23 mouse cellular contexts compared by ENCODE assay signal in the genomic region with DNA sequence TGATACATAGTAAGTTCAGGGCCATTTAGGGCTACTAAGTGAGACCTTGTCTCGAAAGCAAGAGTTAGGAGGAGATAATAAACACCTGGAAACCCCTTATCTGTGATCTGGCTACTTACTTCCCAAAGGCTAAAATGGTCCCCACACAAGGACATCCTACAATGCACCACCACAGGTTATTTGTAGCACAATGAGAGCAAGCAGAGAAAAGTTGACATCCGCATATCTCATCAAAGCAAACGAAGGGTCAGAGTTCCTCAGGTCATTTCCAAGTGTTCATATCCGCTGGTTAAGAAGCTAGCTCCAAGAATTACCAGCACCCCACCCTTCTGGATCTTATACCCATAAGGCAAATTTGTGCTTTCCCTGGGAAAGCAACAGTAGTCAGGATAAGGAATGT. TPM values are rescaled to one million over a fixed set of nuclear protein-coding genes. Genes with fewer than 3 reads are reported as not detected.
A peak's percentile ranks its signal among the peaks of the same experiment; 100 is the strongest.
DNase-seq lines count a peak whose midpoint lies in the region; ATAC-seq and TF ChIP-seq lines count a peak whose summit lies in the region.
"Had no signal": no experiment of that assay in that cellular context is flagged by ENCODE, and none has a peak within 500 bp of the region (broad histone marks: within the 10 kb centered on the region; RNA-seq: fewer than 3 reads in every experiment).

No protein-coding gene starts in this region.

- intact Hi-C loops in heart, adult 2 months (cut with DNase I): loop anchor here (2.0 to 5.0 kb wide), 2 partner anchors 46 to 219 kb away; a partner anchor contains a TSS
- intact Hi-C loops in heart, postnatal 14 days (cut with DNase I): loop anchor here (2.0 to 10.0 kb wide), 2 partner anchors 18 to 176 kb away; no protein-coding TSS in a partner anchor

- 40% methylated on average over 4 of the region's 4 CpGs for WGBS in heart, adult 2 months
- 69% methylated on average over 4 of the region's 4 CpGs for WGBS in kidney, adult 2 months
- WGBS in kidney, embryonic 14.5 days: 78% methylated on average over 4 of the region's 4 CpGs
- WGBS in lung, embryonic 16.5 days: 66% methylated on average over 4 of the region's 4 CpGs
- WGBS in lung, postnatal 0 days: 64% methylated on average over 4 of the region's 4 CpGs

- H3K27me3 ChIP-seq in heart, adult 2 months (ENCODE audit: control insufficient read depth, insufficient read depth, low read length): no peaks in the 10 kb centered on the region
- H3K27me3 ChIP-seq in kidney, adult 2 months (replicated peaks; ENCODE audit: control insufficient read depth, insufficient read depth, low read length): no peaks in the 10 kb centered on the region
- H3K27me3 ChIP-seq in kidney, embryonic 14.5 days (ENCODE audit: control insufficient read depth, insufficient read depth, low read length): no peaks in the 10 kb centered on the region
- H3K27me3 ChIP-seq in lung, embryonic 16.5 days (ENCODE audit: control insufficient read depth, insufficient read depth, low read depth, low read length): no peaks in the 10 kb centered on the region
- no peaks in the 10 kb centered on the region for H3K27me3 ChIP-seq in lung, postnatal 0 days (replicated peaks; ENCODE audit: insufficient read depth, low read length)
- H3K27me3 ChIP-seq: embryonic facial prominence, embryonic 12.5 days; heart, embryonic 13.5 days; limb, embryonic 12.5 days; liver, embryonic 12.5 days had no signal

- TF ChIP-seq EP300 in heart, adult 2 months (IDR thresholded peaks at IDR 0.05; ENCODE audit: insufficient read depth, low read depth, low read length): no peak
- TF ChIP-seq EP300 in lung, postnatal 0 days (IDR thresholded peaks at IDR 0.05): no peak

- no peak overlapping the region for H3K4me2 ChIP-seq in kidney, embryonic 14.5 days (replicated peaks; ENCODE audit: low read depth, low read length)
- no peak overlapping the region for H3K4me2 ChIP-seq in lung, embryonic 16.5 days (ENCODE audit: low read depth, low read length)
- H3K4me2 ChIP-seq in lung, postnatal 0 days (replicated peaks; ENCODE audit: low read depth, low read length): no peak overlapping the region
- H3K4me2 ChIP-seq: embryonic facial prominence, embryonic 12.5 days; heart, embryonic 13.5 days; limb, embryonic 12.5 days; liver, embryonic 12.5 days had no signal

- peak overlapping the region; percentile 94 for H3K27ac ChIP-seq in heart, adult 2 months
- H3K27ac ChIP-seq in kidney, adult 2 months (ENCODE audit: insufficient read depth, low read depth, low read length): peak overlapping the region; percentile 92
- no peak overlapping the region for H3K27ac ChIP-seq in kidney, embryonic 14.5 days (ENCODE audit: low read depth, low read length)
- peak overlapping the region; percentile 74; the same call in 1 of the 2 replicates for H3K27ac ChIP-seq in lung, embryonic 16.5 days (ENCODE audit: low read length)
- no peak overlapping the region for H3K27ac ChIP-seq in lung, postnatal 0 days (ENCODE audit: low read length)
- H3K27ac ChIP-seq: embryonic facial prominence, embryonic 12.5 days; hindbrain, postnatal 0 days; limb, embryonic 12.5 days; liver, embryonic 12.5 days had no signal

- TF ChIP-seq CTCF in heart, adult 2 months (IDR thresholded peaks at IDR 0.05): no peak
- TF ChIP-seq CTCF in kidney, adult 2 months (conservative IDR thresholded peaks at IDR 0.05; ENCODE audit: insufficient read depth, insufficient read length, low read depth, low read length): no peak
- no peak for TF ChIP-seq CTCF in lung, postnatal 0 days (IDR thresholded peaks at IDR 0.05)

- H3K4me1 ChIP-seq in heart, adult 2 months (ENCODE audit: control insufficient read depth, insufficient read depth, low read length): peaks cover 24% of the 10 kb centered on the region
- no peaks in the 10 kb centered on the region for H3K4me1 ChIP-seq in kidney, adult 2 months (ENCODE audit: control insufficient read depth, insufficient read depth, low read length)
- 0 out of 2 replicates have a peak, but pooled peaks cover 2% of the 10 kb centered on the region for H3K4me1 ChIP-seq in kidney, embryonic 14.5 days (ENCODE audit: control insufficient read depth, insufficient read depth, low read length)
- peaks cover 7% of the 10 kb centered on the region; the same call in 1 of the 2 replicates for H3K4me1 ChIP-seq in lung, embryonic 16.5 days (replicated peaks; ENCODE audit: control insufficient read depth, insufficient read depth, low read length)
- H3K4me1 ChIP-seq in lung, postnatal 0 days (ENCODE audit: insufficient read depth, low read depth, low read length): no peaks in the 10 kb centered on the region

- TF ChIP-seq POLR2A in heart, adult 2 months (IDR thresholded peaks at IDR 0.05; ENCODE audit: insufficient read depth, low read depth, low read length): no peak
- no peak for TF ChIP-seq POLR2A in kidney, adult 2 months (IDR thresholded peaks at IDR 0.05; ENCODE audit: low read depth, low read length)

- no peak for ATAC-seq in kidney, embryonic 14.5 days (ENCODE audit: low FRiP score, low TSS enrichment)
- ATAC-seq in lung, embryonic 16.5 days (ENCODE audit: low read depth): no peak
- no peak for ATAC-seq in lung, postnatal 0 days
- ATAC-seq: forebrain, postnatal 0 days; hindbrain, postnatal 0 days; intestine, embryonic 16.5 days; liver, embryonic 12.5 days had no signal

- no peaks in the 10 kb centered on the region for H3K9me3 ChIP-seq in kidney, embryonic 14.5 days (ENCODE audit: control insufficient read depth, low read length)
- no peaks in the 10 kb centered on the region for H3K9me3 ChIP-seq in lung, embryonic 16.5 days (ENCODE audit: control insufficient read depth, low read length)
- H3K9me3 ChIP-seq in lung, postnatal 0 days (ENCODE audit: low read length): no peaks in the 10 kb centered on the region
- H3K9me3 ChIP-seq: embryonic facial prominence, embryonic 12.5 days; heart, embryonic 13.5 days; limb, embryonic 12.5 days; liver, embryonic 12.5 days had no signal

- H3K79me2 ChIP-seq in heart, adult 2 months (replicated peaks; ENCODE audit: control insufficient read depth, insufficient read depth, low read length): no peaks in the 10 kb centered on the region

- peaks cover 6% of the 10 kb centered on the region for H3K36me3 ChIP-seq in heart, adult 2 months (ENCODE audit: control insufficient read depth, insufficient read depth, low read length)
- H3K36me3 ChIP-seq in kidney, adult 2 months (ENCODE audit: control insufficient read depth, insufficient read depth, low read length): no peaks in the 10 kb centered on the region
- peaks cover 14% of the 10 kb centered on the region; the same call in 1 of the 2 replicates for H3K36me3 ChIP-seq in kidney, embryonic 14.5 days (ENCODE audit: control insufficient read depth, insufficient read depth, low read length)
- H3K36me3 ChIP-seq in lung, embryonic 16.5 days (ENCODE audit: control insufficient read depth, insufficient read depth, low read length): no peaks in the 10 kb centered on the region; the same call in 1 of the 2 replicates
- no peaks in the 10 kb centered on the region for H3K36me3 ChIP-seq in lung, postnatal 0 days (ENCODE audit: insufficient read depth, low read length)
- H3K36me3 ChIP-seq: liver, embryonic 12.5 days had no signal

- H3K4me3 ChIP-seq in heart, adult 2 months: no peak overlapping the region
- H3K4me3 ChIP-seq in kidney, adult 2 months (ENCODE audit: insufficient read depth, low read depth, low read length): no peak overlapping the region
- H3K4me3 ChIP-seq in kidney, embryonic 14.5 days (ENCODE audit: low read length): no peak overlapping the region
- no peak overlapping the region for H3K4me3 ChIP-seq in lung, embryonic 16.5 days (ENCODE audit: low read length)
- no peak overlapping the region for H3K4me3 ChIP-seq in lung, postnatal 0 days (ENCODE audit: low read depth, low read length)
- H3K4me3 ChIP-seq: embryonic facial prominence, embryonic 12.5 days; heart, embryonic 13.5 days; limb, embryonic 12.5 days; liver, embryonic 12.5 days had no signal

- peak in 1 of 2 experiments; percentile 23 for DNase-seq in heart, adult 2 months
- DNase-seq in heart, postnatal 14 days: no peak
- peak; percentile 73 for DNase-seq in kidney, adult 2 months
- no peak for DNase-seq in lung, postnatal 0 days (ENCODE audit: low spot score)
- DNase-seq in urinary bladder, postnatal 25 days (ENCODE audit: low spot score): no peak
- DNase-seq: adrenal gland, adult 8-10 months; cerebellum, adult 18-20 months; cerebellum, postnatal 14 days; forebrain, postnatal 0 days; gastrocnemius, postnatal 36 days; lung, adult 18-20 months; lung, postnatal 4 days; midbrain, embryonic 14.5 days; thymus, postnatal 14 days had no signal

- H3K9ac ChIP-seq in heart, adult 2 months (ENCODE audit: low read depth, low read length): no peak overlapping the region
- no peak overlapping the region for H3K9ac ChIP-seq in kidney, embryonic 14.5 days (ENCODE audit: low read depth, low read length)
- no peak overlapping the region for H3K9ac ChIP-seq in lung, embryonic 16.5 days (ENCODE audit: low read length)
- H3K9ac ChIP-seq in lung, postnatal 0 days (replicated peaks; ENCODE audit: low read depth): no peak overlapping the region
- H3K9ac ChIP-seq: embryonic facial prominence, embryonic 12.5 days; forebrain, postnatal 0 days; heart, embryonic 13.5 days; limb, embryonic 12.5 days; liver, embryonic 12.5 days had no signal

RNA-seq across cellular contexts. Expression of a gene that starts 46.8 kb away (rescaled TPM):
- 10 to 100 TPM; 14.1 to 14.2 TPM for total RNA-seq in heart, adult 2 months (2021)
- polyA plus RNA-seq in heart, adult 2 months (2012; rRNA removed): 18.9 and 30.5 TPM in 2 replicates
- total RNA-seq in heart, postnatal 14 days (2021): 10 to 100 TPM; 16.8 to 17.3 TPM
- 35.5 and 37.1 TPM in 2 replicates for polyA plus RNA-seq in kidney, adult 2 months (2012; rRNA removed)
- 75.1 and 78.3 TPM in 2 replicates for polyA plus RNA-seq in kidney, embryonic 14.5 days (2014; fragmentation: Nextera tagmentation; extraction: Ambion mirVana)
- polyA plus RNA-seq in lung, embryonic 16.5 days (2015; fragmentation: Nextera tagmentation; extraction: Ambion mirVana): 55.9 and 59.0 TPM in 2 replicates
- 18.9 and 20.4 TPM in 2 replicates for polyA plus RNA-seq in lung, postnatal 0 days (2015; fragmentation: Nextera tagmentation; extraction: Ambion mirVana)
- total RNA-seq: megakaryocyte-erythroid progenitor cell, adult 5-6 weeks had no signal

Comparison
In these comparisons a context has a peak if more than half of its experiments do, and no peak if none do; other contexts are left out.
1. H3K27ac ChIP-seq: peak in heart, adult 2 months (single experiment), kidney, adult 2 months (single experiment) and lung, embryonic 16.5 days (single experiment); none in kidney, embryonic 14.5 days (single experiment) and lung, postnatal 0 days (single experiment).